Comparison of ENCODE assay signal across 12 mouse cellular contexts in the genomic region with DNA sequence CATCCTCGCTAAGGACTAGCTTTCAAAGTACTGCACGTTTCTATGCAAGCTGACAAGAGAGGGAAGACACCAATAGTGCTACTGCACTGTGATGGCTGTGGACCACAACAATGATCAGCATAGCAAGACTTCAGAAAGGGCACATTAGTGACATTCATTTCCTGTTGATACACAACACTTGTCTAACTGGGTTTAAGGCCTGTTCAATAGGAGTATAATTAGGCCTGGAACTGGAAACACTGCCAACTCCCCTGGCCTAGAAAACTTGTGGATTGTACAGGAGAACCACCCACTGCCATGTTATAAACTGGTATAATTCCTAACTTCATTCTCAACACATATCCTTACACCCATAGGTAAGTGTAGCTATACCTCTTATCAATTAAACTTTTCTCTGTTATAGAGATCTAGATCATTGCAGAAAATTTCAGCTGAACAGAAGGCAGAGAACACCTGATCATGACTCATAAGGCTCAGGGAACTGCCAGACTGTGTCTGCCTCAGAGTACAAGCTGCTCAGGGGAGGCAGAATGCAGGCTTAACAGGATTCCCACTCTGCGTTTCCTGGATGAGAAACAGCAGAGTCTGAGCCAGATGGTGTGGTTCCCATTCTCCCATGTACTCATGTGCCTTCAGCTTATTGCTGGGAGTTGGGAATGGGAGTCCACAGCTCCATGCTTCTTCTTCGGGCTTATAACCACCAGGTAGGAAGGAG.
A peak's percentile ranks its signal among the peaks of the same experiment; 100 is the strongest.
DNase-seq lines count a peak whose midpoint lies in the region; ATAC-seq and TF ChIP-seq lines count a peak whose summit lies in the region.
"Had no signal": no experiment of that assay in that cellular context is flagged by ENCODE, and none has a peak within 500 bp of the region (broad histone marks: within the 10 kb centered on the region; RNA-seq: fewer than 3 reads in every experiment).

No protein-coding gene starts in this region.

- no peaks in the 10 kb centered on the region for H3K9me3 ChIP-seq in hindbrain, embryonic 16.5 days (ENCODE audit: control insufficient read depth, low read length)
- H3K9me3 ChIP-seq in hindbrain, embryonic 13.5 days, result no peaks in the 10 kb centered on the region

- no peak overlapping the region for H3K9ac ChIP-seq in hindbrain, embryonic 16.5 days (ENCODE audit: low read depth, low read length)
- no peak overlapping the region for H3K9ac ChIP-seq in hindbrain, embryonic 13.5 days

- DNase-seq in frontal cortex, postnatal 10 days (ENCODE audit: low spot score in 2 of 2), result peak; percentile 18 to 33
- peak; percentile 58 to 61 for DNase-seq in left cerebral cortex, adult 2 months (ENCODE audit: extremely low spot score in 1 of 2, low spot score in 2 of 2)
- peak; percentile 95 for DNase-seq in telencephalon, adult 2 months (ENCODE audit: low read depth, low spot score)
- DNase-seq in heart, postnatal 36 days, result no peak
- no peak for DNase-seq in urinary bladder, postnatal 25 days (ENCODE audit: low spot score)
- no peak for DNase-seq in embryo, embryonic 11 days
- DNase-seq: B cell, adult 2 months; kidney, adult 2 months had no signal

- ATAC-seq in hindbrain, embryonic 16.5 days, result peak; percentile 30; the same call in 1 of the 2 replicates
- no peak for ATAC-seq in hindbrain, embryonic 13.5 days (ENCODE audit: low FRiP score)
- ATAC-seq: Patski had no signal

- H3K4me1 ChIP-seq in hindbrain, embryonic 16.5 days (ENCODE audit: control insufficient read depth, insufficient read depth, low read depth, low read length), result no peaks in the 10 kb centered on the region
- H3K4me1 ChIP-seq in hindbrain, embryonic 13.5 days (replicated peaks), result no peaks in the 10 kb centered on the region

- no peak overlapping the region for H3K4me2 ChIP-seq in hindbrain, embryonic 16.5 days (ENCODE audit: low read length)
- no peak overlapping the region for H3K4me2 ChIP-seq in hindbrain, embryonic 13.5 days
- H3K4me2 ChIP-seq: liver, embryonic 11.5 days had no signal

- no peak overlapping the region for H3K4me3 ChIP-seq in hindbrain, embryonic 16.5 days (ENCODE audit: low read length)
- no peak overlapping the region for H3K4me3 ChIP-seq in hindbrain, embryonic 13.5 days
- no peak overlapping the region for H3K4me3 ChIP-seq in left cerebral cortex, adult 2 months

- no peak overlapping the region for H3K27ac ChIP-seq in hindbrain, embryonic 16.5 days (ENCODE audit: low read depth, low read length)
- H3K27ac ChIP-seq in hindbrain, embryonic 13.5 days, result no peak overlapping the region
- peak overlapping the region; percentile 60 for H3K27ac ChIP-seq in left cerebral cortex, adult 2 months

- TF ChIP-seq CTCF in left cerebral cortex, adult 2 months (IDR thresholded peaks at IDR 0.05), result no peak

- 81% methylated on average over 4 of the region's 4 CpGs for WGBS in hindbrain, embryonic 16.5 days
- 90% methylated on average over 4 of the region's 4 CpGs for WGBS in hindbrain, embryonic 13.5 days

- no peaks in the 10 kb centered on the region for H3K36me3 ChIP-seq in hindbrain, embryonic 16.5 days (ENCODE audit: control insufficient read depth, insufficient read depth, low read length)
- H3K36me3 ChIP-seq in hindbrain, embryonic 13.5 days, result no peaks in the 10 kb centered on the region

- H3K27me3 ChIP-seq in hindbrain, embryonic 16.5 days (replicated peaks; ENCODE audit: control insufficient read depth, insufficient read depth, low read length), result no peaks in the 10 kb centered on the region
- H3K27me3 ChIP-seq in hindbrain, embryonic 13.5 days, result no peaks in the 10 kb centered on the region
- H3K27me3 ChIP-seq: Patski had no signal

- intact Hi-C loops in left cerebral cortex, adult 2 months (cut with DNase I), result no loop called here
- intact Hi-C loops in heart, postnatal 36 days (cut with DNase I), result no loop called here

Comparison
In these comparisons a context has a peak if more than half of its experiments do, and no peak if none do; other contexts are left out.
1. DNase-seq: peak in frontal cortex, postnatal 10 days (2 of 2), left cerebral cortex, adult 2 months (2 of 2) and telencephalon, adult 2 months (single experiment); none in heart, postnatal 36 days (0 of 2), urinary bladder, postnatal 25 days (single experiment) and embryo, embryonic 11 days (single experiment).